Mouse (Mus musculus): Measurements from ENCODE around the gene Rint1.
"Not testable (repeated sequence)": the region's sequence is repeated elsewhere in the genome, so short reads cannot be mapped to it uniquely, and the experiment has no call there.

Gene Rint1

GRCm38 (mm10) chr5:23826321-23827004 is 39.0 kb downstream of the Rint1 start:
- DNase-seq: peak; percentile 82 to 83

- DNase-seq: peak; percentile 88
Measured at GRCm38 (mm10) chr5:23830897-23831752, 43.6 kb downstream of the Rint1 start.

- DNase-seq: not testable (repeated sequence)
Measured at GRCm38 (mm10) chr5:23835691-23836090, 48.2 kb downstream of the Rint1 start.

GRCm38 (mm10) chr5:23838158-23838557 is 50.6 kb downstream of the Rint1 start:
- DNase-seq: no peak

- peak; percentile 97 to 98 for DNase-seq
Measured at GRCm38 (mm10) chr5:23843674-23844530, 56.4 kb downstream of the Rint1 start, which contains the start of gene Tomm7. Gene Tomm7 (minus strand): TSS chr5:23844161.

GRCm38 (mm10) chr5:23844531-23844841 is 57.0 kb downstream of the Rint1 start:
- DNase-seq: peak; percentile 64 to 78

GRCm38 (mm10) chr5:23845141-23845540 is 57.6 kb downstream of the Rint1 start:
- DNase-seq: no peak

- DNase-seq: peak; percentile 97 to 98
Measured at GRCm38 (mm10) chr5:23850345-23851159, 63.0 kb downstream of the Rint1 start.

- DNase-seq: not testable (repeated sequence)
Measured at GRCm38 (mm10) chr5:23851160-23851555, 63.6 kb downstream of the Rint1 start.

GRCm38 (mm10) chr5:23852916-23853315 is 65.4 kb downstream of the Rint1 start:
- DNase-seq: peak; percentile 37 to 39

- DNase-seq: no peak
Measured at GRCm38 (mm10) chr5:23855484-23855883, 68.0 kb downstream of the Rint1 start.

- no peak for DNase-seq
Measured at GRCm38 (mm10) chr5:23856164-23856563, 68.7 kb downstream of the Rint1 start.

GRCm38 (mm10) chr5:23857189-23857588 is 69.7 kb downstream of the Rint1 start:
- DNase-seq: no peak

- DNase-seq: no peak
Measured at GRCm38 (mm10) chr5:23858001-23858400, 70.5 kb downstream of the Rint1 start.

- DNase-seq: peak; percentile 32 to 39
Measured at GRCm38 (mm10) chr5:23858643-23859042, 71.1 kb downstream of the Rint1 start.

GRCm38 (mm10) chr5:23859087-23859718 is 71.7 kb downstream of the Rint1 start:
- no peak for DNase-seq

- DNase-seq: no peak
Measured at GRCm38 (mm10) chr5:23859896-23860295, 72.4 kb downstream of the Rint1 start.

- DNase-seq: no peak
Measured at GRCm38 (mm10) chr5:23861721-23862120, 74.2 kb downstream of the Rint1 start.

- DNase-seq: peak; percentile 28
Measured at GRCm38 (mm10) chr5:23862291-23862690, 74.8 kb downstream of the Rint1 start.

- no peak for DNase-seq
Measured at GRCm38 (mm10) chr5:23863166-23864053, 75.9 kb downstream of the Rint1 start.
